Mouse (Mus musculus) heart, adult 10 weeks (tissue): Measurements from ENCODE around the gene Rcc1l. TPM values are rescaled to one million over a fixed set of nuclear protein-coding genes. Genes with fewer than 3 reads are reported as not detected.

Source experiments
- polyA plus RNA-seq: library from polyadenylated mRNA; stranded (reverse); fragments of 350-450 nt; fragmentation: Illumina TruSeq; extraction: RNeasy Lipid Tissue Mini Kit (QIAGEN cat#74804); gene quantifications from one replicate; pipeline ENCODE4 v1.2.3, GENCODE M21; 2014; ENCODE audit warnings: low read depth, low replicate concordance

Rcc1l gene
- 23.9 TPM for polyA plus RNA-seq

DNA sequence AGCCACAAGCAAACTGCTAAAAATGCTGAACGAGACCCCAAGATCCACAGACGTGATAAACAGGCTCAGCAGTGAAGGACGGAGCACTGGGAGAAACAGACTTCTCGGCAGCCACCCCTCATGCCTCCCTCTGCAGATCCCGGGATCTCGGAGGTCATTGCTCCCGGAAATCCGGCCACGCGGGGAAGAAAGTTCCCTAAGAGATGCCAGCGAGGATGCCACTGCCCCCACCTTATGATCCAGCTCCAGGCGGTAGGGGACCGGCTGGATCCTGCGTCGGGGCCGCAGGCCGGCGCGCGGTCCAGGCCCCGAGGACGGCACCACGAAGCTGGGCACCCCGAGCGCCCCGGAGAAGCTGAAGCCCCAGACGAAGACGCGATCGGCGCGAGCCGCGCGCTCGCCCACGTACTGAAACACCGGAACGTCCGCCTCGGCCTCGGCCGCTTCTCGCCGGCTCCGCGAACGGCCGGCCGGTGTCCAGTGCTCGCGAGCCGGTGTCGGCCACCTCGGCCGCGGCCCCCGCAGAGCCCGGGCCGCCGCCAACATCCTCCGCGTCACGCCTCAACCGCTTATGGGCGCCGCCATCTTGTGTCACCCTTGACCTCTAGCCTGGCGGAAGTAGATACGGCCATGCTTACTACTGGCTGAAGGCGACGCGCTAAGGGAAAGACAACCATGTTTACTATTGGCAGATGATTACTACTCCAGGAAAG, at the start of gene Rcc1l:
Gene Rcc1l (minus strand): TSS at position 606 of the 713 bp plus-strand sequence.

DNA sequence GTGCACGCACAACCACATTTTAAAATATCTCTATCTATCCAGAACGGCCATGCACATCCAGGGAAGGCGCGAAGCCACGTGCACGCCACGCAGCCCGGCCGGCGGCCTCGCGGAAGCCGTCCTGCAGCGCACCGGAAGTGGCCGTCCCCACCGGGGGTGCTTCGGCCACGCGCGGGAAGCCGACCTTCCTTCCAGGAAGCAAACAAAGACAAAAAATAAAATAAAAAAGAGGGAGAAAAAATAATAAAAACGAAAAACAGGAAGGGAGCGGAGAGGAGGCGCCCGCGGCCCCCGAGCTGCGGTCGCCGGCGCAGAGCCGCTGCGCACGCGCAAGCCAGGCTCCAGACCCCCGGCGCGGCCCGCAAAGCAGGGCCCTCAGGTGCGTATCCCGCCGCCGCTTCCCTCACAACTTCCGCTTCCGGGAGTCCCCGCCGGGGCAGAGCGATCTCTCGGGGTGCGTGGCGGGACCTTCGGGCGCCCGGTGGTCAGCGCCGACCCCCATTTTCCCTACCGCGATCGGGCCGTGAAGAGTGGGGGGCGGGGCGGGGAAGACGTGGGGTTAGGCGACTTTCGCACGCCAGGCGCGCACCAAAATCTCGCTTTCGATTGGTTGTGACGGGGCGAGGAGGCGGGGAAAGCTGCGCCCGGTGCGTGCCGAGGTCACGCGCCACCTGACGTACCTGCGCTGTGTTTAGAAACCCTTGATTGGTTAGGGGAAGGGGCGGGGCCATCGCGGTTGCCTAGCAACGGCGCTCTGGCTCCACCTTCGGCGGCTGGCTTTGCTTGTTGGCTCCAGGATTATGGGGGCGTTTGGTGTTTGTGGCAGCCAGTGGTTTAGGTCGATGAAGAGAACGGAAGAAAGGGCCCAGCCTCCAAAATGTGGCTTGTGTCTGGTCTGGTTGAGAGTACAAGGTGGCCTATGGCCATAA, 7.6 kb upstream of the Rcc1l start, which contains the start of gene Gtf2ird2:
Gene Gtf2ird2 (plus strand): TSS at position 140 of the 929 bp plus-strand sequence.

DNA sequence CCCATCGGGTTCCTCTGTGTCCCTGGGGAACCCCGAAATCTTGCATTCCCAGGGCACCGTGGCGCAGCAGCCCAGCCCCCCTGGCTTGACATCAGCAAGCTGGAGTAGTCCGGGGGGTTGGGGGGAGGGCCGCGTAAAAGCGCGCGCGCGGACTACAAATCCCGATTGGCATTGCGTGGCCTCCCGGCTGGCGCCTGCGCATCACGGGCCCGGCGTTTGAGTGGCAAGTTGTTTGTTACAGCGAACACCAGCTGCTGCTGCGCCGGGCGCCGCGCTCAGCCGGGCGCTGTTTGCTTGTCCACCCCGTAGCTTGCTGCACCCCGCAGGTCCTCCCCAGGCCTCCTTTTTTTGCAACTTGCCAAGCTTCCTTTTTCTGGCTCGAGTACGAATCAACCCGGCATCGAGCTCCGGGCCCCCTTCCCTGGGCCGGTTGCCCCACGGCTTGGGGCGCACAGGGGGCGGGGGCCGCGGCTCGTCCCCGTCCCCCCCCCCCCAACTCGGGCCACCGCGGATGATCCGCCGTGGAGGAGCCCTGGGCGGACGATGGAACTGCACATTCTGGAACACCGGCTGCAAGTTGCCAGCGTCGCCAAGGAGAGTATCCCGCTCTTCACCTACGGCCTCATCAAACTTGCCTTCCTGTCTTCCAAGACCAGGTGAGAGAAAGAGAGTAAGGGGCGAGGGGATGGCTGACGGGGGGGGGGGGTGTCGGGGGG, 76.9 kb downstream of the Rcc1l start, which contains the start of gene Castor2:
Gene Castor2 (plus strand): TSS at position 216 of the 716 bp plus-strand sequence.

Other genes starting within 250 kb of the Rcc1l start
- gene Castor2, start 77.1 kb downstream of the Rcc1l start, polyA plus RNA-seq = 11.9 TPM
- gene Gtf2ird2, start 7.2 kb upstream of the Rcc1l start, polyA plus RNA-seq = 5.1 TPM
- 2.3 TPM for gene Ncf1, start 52.9 kb upstream of the Rcc1l start, polyA plus RNA-seq
- 122 TPM for gene Gtf2i, start 138.0 kb upstream of the Rcc1l start, polyA plus RNA-seq